Mouse (Mus musculus) cerebellum, adult 9-11 months (tissue): ENCODE data around the gene Tnni1.

Experiments
- DNase-seq: peaks from one replicate; pipeline ENCODE4 v3.0.0; 2022

Tnni1 gene

GRCm38 (mm10) chr1:135778780-135779535 lies at the start of gene Tnni1:
Gene Tnni1 (plus strand): TSS chr1:135779434.
- DNase-seq = no peak

GRCm38 (mm10) chr1:135729821-135730220 lies 49.4 kb upstream of the Tnni1 start:
- DNase-seq = no peak

GRCm38 (mm10) chr1:135730296-135730695 lies 48.9 kb upstream of the Tnni1 start:
- DNase-seq = no peak

- no peak for DNase-seq
Observed at GRCm38 (mm10) chr1:135731393-135731792, 47.8 kb upstream of the Tnni1 start.

- DNase-seq = no peak
Observed at GRCm38 (mm10) chr1:135731897-135732684, 47.1 kb upstream of the Tnni1 start.

- DNase-seq = peak; percentile 57
Observed at GRCm38 (mm10) chr1:135734225-135734937, 44.9 kb upstream of the Tnni1 start.

- DNase-seq = no peak
Observed at GRCm38 (mm10) chr1:135735460-135735859, 43.8 kb upstream of the Tnni1 start.

GRCm38 (mm10) chr1:135744987-135745386 lies 34.2 kb upstream of the Tnni1 start:
- no peak for DNase-seq

GRCm38 (mm10) chr1:135746248-135746647 lies 33.0 kb upstream of the Tnni1 start:
- no peak for DNase-seq

- DNase-seq = peak; percentile 74
Observed at GRCm38 (mm10) chr1:135752737-135753348, 26.4 kb upstream of the Tnni1 start.

GRCm38 (mm10) chr1:135755287-135755686 lies 23.9 kb upstream of the Tnni1 start:
- DNase-seq = no peak

- no peak for DNase-seq
Observed at GRCm38 (mm10) chr1:135755913-135756312, 23.3 kb upstream of the Tnni1 start.

GRCm38 (mm10) chr1:135757287-135757686 lies 21.9 kb upstream of the Tnni1 start:
- no peak for DNase-seq

GRCm38 (mm10) chr1:135759685-135760084 lies 19.5 kb upstream of the Tnni1 start:
- no peak for DNase-seq

- DNase-seq = no peak
Observed at GRCm38 (mm10) chr1:135760216-135760615, 19.0 kb upstream of the Tnni1 start.

- no peak for DNase-seq
Observed at GRCm38 (mm10) chr1:135761728-135762127, 17.5 kb upstream of the Tnni1 start.

- no peak for DNase-seq
Observed at GRCm38 (mm10) chr1:135763503-135764205, 15.6 kb upstream of the Tnni1 start.

- no peak for DNase-seq
Observed at GRCm38 (mm10) chr1:135764206-135764528, 15.1 kb upstream of the Tnni1 start.

GRCm38 (mm10) chr1:135765645-135766591 lies 13.3 kb upstream of the Tnni1 start, which contains the start of gene Phlda3:
Gene Phlda3 (plus strand): TSS chr1:135766119.
- peak; percentile 24 for DNase-seq

GRCm38 (mm10) chr1:135766592-135767306 lies 12.5 kb upstream of the Tnni1 start:
- DNase-seq = no peak
